Mouse (Mus musculus): ENCODE data around the gene Nmt1.

Nmt1 gene

GRCm38 (mm10) chr11:103043982-103044381 is 16.0 kb downstream of the Nmt1 start:
- in situ Hi-C loops (cut with MboI): no loop called here

- in situ Hi-C loops (cut with MboI): no loop called here
Measured at GRCm38 (mm10) chr11:103046286-103046685, 18.3 kb downstream of the Nmt1 start.

DNA sequence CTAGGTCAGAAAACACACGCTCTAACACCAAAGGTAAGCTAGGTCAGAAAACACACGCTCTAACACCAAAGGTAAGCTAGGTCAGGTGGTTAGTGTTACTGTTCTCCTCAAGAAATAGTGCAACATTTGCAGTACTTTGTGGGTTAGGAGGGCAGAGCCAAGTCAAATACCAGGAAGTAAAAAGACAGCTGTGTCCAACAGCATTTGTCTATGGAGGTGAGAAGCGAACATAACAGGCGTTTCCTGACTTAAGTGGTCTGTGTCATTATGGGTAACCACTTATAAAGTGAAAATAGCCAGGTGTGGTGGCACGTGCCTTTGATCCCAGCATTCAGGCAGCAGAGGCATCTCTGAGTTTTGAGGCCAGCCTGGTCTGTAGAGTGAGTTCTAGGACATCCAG is 21.6 kb downstream of the Nmt1 start:
- in situ Hi-C loops (cut with MboI): no loop called here

DNA sequence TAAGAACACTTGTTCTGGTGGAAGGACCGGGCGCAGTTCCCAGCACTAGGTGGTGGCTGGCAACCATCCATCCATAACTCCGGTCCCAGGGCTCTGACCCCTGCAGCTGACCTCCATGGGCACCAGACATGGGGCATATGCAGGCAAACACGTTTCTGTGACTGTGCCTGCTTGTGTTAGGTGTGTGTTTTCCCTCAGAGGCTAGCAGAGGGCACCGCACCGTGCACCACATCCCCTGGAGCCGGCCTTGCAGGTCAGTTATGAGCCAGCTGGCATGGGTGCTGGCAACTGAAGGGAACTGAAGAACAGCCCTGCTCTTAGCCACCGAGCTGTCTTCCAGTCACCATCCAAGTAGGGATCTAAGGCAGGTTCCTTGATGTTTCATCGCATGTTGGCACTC is 22.2 kb downstream of the Nmt1 start:
- in situ Hi-C loops (cut with MboI): no loop called here

- in situ Hi-C loops (cut with MboI): no loop called here
Measured at GRCm38 (mm10) chr11:103051249-103051691, 23.3 kb downstream of the Nmt1 start.

DNA sequence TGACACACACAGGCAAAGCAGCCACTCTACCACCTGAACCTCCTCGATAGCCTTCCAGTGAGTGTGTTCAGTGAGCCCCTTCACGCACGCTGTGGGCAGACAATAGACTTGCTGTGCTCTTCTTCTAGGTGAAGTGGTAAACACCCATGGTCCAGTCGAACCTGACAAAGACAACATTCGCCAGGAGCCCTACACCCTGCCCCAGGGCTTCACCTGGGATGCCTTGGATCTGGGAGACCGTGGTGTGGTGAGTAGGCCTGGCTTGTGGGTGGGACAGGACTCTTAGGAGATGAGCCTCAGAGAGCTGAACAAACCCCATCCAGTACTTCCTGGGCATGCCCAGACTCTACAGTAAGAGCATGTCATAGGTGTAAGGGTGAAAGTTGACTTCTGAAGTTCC is 24.1 kb downstream of the Nmt1 start:
- in situ Hi-C loops (cut with MboI): no loop called here

GRCm38 (mm10) chr11:103053191-103054076 is 25.4 kb downstream of the Nmt1 start:
- in situ Hi-C loops (cut with MboI): no loop called here

GRCm38 (mm10) chr11:103054798-103055197 is 26.8 kb downstream of the Nmt1 start:
- in situ Hi-C loops (cut with MboI): no loop called here

DNA sequence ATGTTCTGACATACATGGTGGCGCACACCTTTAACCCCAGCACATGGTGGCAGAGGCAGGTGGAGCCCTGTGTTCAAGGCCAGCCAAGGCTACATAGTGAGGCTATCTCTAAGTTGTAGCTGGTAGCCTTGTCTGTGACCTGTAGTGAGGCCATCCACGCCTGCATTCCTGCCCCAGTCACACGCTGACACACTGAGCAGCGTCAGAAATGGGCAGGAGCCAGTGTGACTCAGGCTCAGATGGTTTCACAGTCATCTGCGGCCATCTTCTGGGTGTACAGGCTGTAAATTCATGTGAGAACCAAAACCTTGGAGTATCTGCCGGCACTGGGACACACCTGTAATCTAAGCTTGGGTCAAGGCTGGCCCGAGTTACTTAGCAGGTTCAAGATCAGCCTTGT is 28.6 kb downstream of the Nmt1 start:
- in situ Hi-C loops (cut with MboI): no loop called here

DNA sequence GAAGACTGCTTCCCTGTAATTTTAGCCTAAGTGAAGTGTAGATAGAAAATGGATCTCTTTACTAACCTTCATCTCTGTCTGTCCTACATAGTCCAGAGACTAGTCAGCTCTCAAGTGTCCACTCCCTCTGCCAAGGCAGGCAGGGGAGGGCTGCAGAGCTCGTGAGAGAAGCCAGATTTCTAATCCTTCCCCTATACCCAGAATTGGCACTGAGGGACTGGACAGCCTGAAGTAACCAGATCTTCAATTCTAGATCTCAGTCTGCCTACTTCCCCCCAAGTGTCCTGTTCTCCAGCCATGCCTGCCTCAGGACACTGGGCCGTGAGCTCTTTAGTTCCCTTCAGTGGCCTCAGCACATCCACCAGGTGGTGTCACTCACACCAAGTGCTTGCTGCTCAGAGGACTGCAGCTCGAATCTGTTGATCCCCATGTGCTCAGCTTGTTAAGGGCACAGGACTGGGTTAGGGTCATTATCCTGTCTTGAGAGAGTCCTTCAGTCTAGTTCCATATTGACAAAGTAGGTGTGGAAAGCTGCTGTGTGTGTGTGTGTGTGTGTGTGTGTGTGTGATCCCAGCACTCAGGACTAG is 30.6 kb downstream of the Nmt1 start:
- in situ Hi-C loops (cut with MboI): no loop called here

GRCm38 (mm10) chr11:103066191-103067050 is 38.4 kb downstream of the Nmt1 start:
- in situ Hi-C loops (cut with MboI): no loop called here

GRCm38 (mm10) chr11:103067051-103067361 is 39.0 kb downstream of the Nmt1 start:
- in situ Hi-C loops (cut with MboI): no loop called here

DNA sequence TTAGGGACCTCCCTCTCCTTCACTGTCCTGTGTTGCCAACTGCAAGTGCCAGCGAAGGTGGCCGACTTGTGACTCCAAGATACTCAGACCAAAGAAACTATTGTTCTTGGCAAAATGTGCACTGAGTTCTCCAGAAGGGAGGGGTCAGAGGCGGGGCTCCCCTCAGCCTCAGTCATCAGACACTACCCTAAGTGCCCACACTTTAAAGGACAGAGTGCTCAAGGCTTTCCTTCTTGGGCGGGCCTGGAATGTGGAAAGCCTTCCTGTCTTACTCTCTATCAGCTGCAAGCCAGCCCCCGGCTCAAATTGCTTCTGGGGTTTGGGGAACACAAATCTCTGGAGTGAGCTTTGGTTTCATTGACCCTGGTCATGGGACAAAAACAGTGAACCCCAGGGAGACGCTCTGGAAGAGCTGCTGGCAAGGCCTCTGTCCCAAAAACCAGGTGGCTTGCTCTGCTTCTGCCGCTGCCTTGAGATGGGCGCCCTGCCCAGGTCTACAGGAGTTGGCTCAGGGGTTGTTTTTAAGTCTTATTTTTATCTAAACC is 39.5 kb downstream of the Nmt1 start:
- in situ Hi-C loops (cut with MboI): no loop called here

- in situ Hi-C loops (cut with MboI): no loop called here
Measured at GRCm38 (mm10) chr11:103068272-103068671, 40.3 kb downstream of the Nmt1 start.

DNA sequence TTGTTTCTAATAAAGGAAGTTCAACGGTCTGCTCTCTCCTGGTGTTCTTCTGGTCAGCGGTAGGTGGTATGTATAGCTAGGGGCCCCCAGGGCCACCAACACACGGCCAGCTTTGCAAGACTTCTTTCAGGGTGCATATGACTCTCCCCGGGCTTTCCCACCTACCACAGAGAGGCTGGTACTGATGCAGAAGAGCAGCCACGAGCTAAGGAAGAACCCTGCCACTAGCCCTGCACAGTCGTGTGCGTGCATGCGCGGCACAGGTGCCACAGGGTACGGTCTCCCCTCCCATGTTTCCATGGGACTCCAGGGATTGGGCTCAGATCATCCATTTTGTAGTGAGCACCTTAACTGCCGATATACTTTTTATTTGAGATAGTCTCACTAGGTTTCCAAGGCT is 40.9 kb downstream of the Nmt1 start:
- in situ Hi-C loops (cut with MboI): no loop called here

- in situ Hi-C loops (cut with MboI): no loop called here
Measured at GRCm38 (mm10) chr11:103069731-103070130, 41.7 kb downstream of the Nmt1 start.

GRCm38 (mm10) chr11:103070322-103070880 is 42.4 kb downstream of the Nmt1 start:
- in situ Hi-C loops (cut with MboI): no loop called here

- in situ Hi-C loops (cut with MboI): no loop called here
Measured at GRCm38 (mm10) chr11:103073671-103074070, 45.7 kb downstream of the Nmt1 start.

- in situ Hi-C loops (cut with MboI): no loop called here
Measured at GRCm38 (mm10) chr11:103074121-103074650, 46.2 kb downstream of the Nmt1 start.

DNA sequence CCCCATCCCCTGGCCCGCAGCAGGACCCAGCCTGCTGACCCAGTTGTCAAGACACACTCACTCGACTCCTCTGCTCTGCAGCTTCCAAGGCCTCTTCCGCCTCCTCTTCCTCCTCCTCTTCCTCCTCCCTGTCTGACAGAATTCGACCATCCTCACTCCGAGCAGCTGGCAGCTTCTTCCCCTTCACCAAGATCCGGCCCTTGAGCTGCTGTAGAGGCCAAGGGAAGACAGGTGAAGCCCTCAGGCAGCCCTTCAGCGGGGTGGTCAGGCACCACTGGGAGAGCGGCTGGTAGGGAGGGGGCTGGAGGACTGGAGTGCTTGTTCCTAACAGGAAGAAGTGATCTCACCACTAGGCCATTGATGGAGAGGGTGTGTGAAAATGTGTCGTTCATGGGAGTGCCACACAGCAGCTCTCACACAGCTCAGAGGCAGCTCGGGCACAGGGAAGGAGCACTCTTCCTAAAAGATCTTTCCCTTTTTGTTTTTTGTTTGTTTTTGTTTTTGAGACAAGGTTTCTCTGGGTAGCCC is 46.9 kb downstream of the Nmt1 start:
- in situ Hi-C loops (cut with MboI): no loop called here

DNA sequence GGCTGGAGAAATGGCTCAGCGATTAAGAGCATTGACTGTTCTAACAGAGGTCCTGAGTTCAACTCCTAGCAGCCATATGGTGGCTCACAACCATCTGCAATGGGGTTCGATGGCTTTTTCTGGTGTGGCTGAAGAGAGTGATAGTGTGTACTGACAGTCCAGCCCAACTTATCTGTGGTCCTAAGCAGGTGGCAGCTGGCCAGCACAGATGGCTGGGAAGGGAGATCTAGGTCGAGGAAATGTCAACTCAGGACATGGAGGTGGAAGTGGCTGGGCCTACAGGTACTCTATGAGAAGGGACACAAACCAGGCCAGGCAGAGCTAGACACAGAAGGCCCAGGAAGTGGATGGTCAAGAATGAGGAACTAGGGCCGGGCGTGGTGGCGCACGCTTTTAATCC is 48.0 kb downstream of the Nmt1 start:
- in situ Hi-C loops (cut with MboI): no loop called here
